In the genomic region with DNA sequence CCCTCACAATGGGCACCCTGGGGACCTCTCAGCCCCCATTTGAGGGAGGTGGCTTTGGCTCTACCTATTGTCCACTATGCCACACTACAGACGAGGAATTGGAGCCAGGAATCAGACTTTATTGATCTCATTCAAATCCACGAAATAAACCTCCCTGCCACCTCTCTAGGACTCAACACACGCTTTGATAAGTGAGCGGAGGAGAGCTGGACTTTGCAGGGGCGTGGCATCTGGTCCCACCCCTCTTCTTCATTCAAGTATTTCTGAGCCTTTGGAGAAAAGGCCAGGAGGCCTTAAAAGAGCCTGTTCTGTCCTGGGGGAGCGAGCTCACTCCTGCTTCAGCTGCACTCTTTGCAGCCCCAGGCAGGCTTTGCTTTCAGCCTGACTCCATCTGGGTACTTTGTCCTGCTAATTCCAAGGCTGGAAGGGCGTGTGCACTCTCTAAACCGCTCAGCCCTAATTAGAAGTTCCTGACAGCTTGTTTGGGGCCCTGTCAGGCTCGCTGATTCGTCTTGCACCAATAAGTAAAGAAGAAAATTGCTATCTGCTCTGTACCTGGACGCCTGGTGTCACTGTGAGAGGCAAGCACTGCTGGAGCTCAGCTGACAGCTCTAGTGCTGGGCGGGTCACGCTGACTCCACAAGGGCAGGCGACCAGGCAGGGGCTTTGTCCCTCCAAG, we compare ENCODE assay signal across 10 mouse cellular contexts.
DNase-seq lines count a peak whose midpoint lies in the region; ATAC-seq and TF ChIP-seq lines count a peak whose summit lies in the region.
"Had no signal": no experiment of that assay in that cellular context is flagged by ENCODE, and none has a peak within 500 bp of the region (broad histone marks: within the 10 kb centered on the region; RNA-seq: fewer than 3 reads in every experiment).

No protein-coding gene starts in this region.

- no peaks in the 10 kb centered on the region for H3K27me3 ChIP-seq in intestine, embryonic 16.5 days (replicated peaks; ENCODE audit: control insufficient read depth, insufficient read depth, low read length)
- no peaks in the 10 kb centered on the region for H3K27me3 ChIP-seq in neural tube, embryonic 15.5 days (replicated peaks)
- H3K27me3 ChIP-seq: embryonic facial prominence, embryonic 15.5 days had no signal

- 0 out of 2 replicates have a peak overlapping the region, but pooled peaks have one; percentile 4 for H3K9ac ChIP-seq in intestine, embryonic 16.5 days (ENCODE audit: low read depth, low read length)
- no peak overlapping the region for H3K9ac ChIP-seq in neural tube, embryonic 15.5 days (replicated peaks)
- H3K9ac ChIP-seq: embryonic facial prominence, embryonic 15.5 days had no signal

- peak overlapping the region; percentile 21; the same call in 1 of the 2 replicates for H3K4me2 ChIP-seq in intestine, embryonic 16.5 days (ENCODE audit: low read depth, low read length)
- H3K4me2 ChIP-seq in neural tube, embryonic 15.5 days: no peak overlapping the region
- H3K4me2 ChIP-seq: embryonic facial prominence, embryonic 15.5 days had no signal

- peaks cover 34% of the 10 kb centered on the region for H3K4me1 ChIP-seq in intestine, embryonic 16.5 days (ENCODE audit: control insufficient read depth, insufficient read depth, low read length)
- H3K4me1 ChIP-seq in neural tube, embryonic 15.5 days: peaks cover 58% of the 10 kb centered on the region

- peak; percentile 34 for ATAC-seq in intestine, embryonic 16.5 days
- no peak for ATAC-seq in neural tube, embryonic 15.5 days (ENCODE audit: low FRiP score)

- no peak for TF ChIP-seq CTCF in layer of hippocampus, adult 2 months (conservative IDR thresholded peaks at IDR 0.05)

- no peak overlapping the region for H3K4me3 ChIP-seq in layer of hippocampus, adult 2 months
- H3K4me3 ChIP-seq in intestine, embryonic 16.5 days (ENCODE audit: low read length): no peak overlapping the region
- no peak overlapping the region for H3K4me3 ChIP-seq in neural tube, embryonic 15.5 days (replicated peaks)
- H3K4me3 ChIP-seq: embryonic facial prominence, embryonic 15.5 days had no signal

- no peaks in the 10 kb centered on the region for H3K36me3 ChIP-seq in intestine, embryonic 16.5 days (ENCODE audit: control insufficient read depth, insufficient read depth, low read length)
- H3K36me3 ChIP-seq in neural tube, embryonic 15.5 days: no peaks in the 10 kb centered on the region
- H3K36me3 ChIP-seq: embryonic facial prominence, embryonic 15.5 days; G1E had no signal

- WGBS in intestine, embryonic 16.5 days: 25% methylated on average over 14 of the region's 14 CpGs
- WGBS in neural tube, embryonic 15.5 days: 18% methylated on average over 14 of the region's 14 CpGs

- peak overlapping the region; percentile 39; the same call in 1 of the 2 replicates for H3K27ac ChIP-seq in layer of hippocampus, adult 2 months
- peak overlapping the region; percentile 5; the same call in 1 of the 2 replicates for H3K27ac ChIP-seq in intestine, embryonic 16.5 days (ENCODE audit: low read length)
- no peak overlapping the region for H3K27ac ChIP-seq in neural tube, embryonic 15.5 days (replicated peaks)
- H3K27ac ChIP-seq: embryonic facial prominence, embryonic 15.5 days had no signal

- DNase-seq in layer of hippocampus, adult 2 months (ENCODE audit: low spot score in 2 of 2): no peak
- no peak for DNase-seq in layer of hippocampus, postnatal 14 days (ENCODE audit: low spot score in 2 of 2)
- DNase-seq in embryo, embryonic 10.5 days (ENCODE audit: low spot score): peak; percentile 44
- DNase-seq in retina, postnatal 1 day: peak; percentile 74
- no peak for DNase-seq in thymus, adult 18-20 months
- no peak for DNase-seq in yolk sac, embryonic 10.5 days (ENCODE audit: low spot score)

- H3K9me3 ChIP-seq in intestine, embryonic 16.5 days (ENCODE audit: control insufficient read depth, low read length): no peaks in the 10 kb centered on the region
- no peaks in the 10 kb centered on the region for H3K9me3 ChIP-seq in neural tube, embryonic 15.5 days (replicated peaks)
- H3K9me3 ChIP-seq: embryonic facial prominence, embryonic 15.5 days; G1E had no signal

Comparison
In these comparisons a context has a peak if more than half of its experiments do, and no peak if none do; other contexts are left out.
1. DNase-seq: peak in embryo, embryonic 10.5 days (single experiment) and retina, postnatal 1 day (single experiment); none in layer of hippocampus, adult 2 months (0 of 2), layer of hippocampus, postnatal 14 days (0 of 2), thymus, adult 18-20 months (0 of 2) and yolk sac, embryonic 10.5 days (single experiment).